Mouse (Mus musculus) lung, postnatal 0 days (tissue): ENCODE data around the gene Hnrnpul2.

Experiments
- CTCF ChIP-seq: IDR thresholded peaks from 2 replicates; pipeline ENCODE4 v1.5.1; 2016; ENCODE audit warnings: antibody characterized with exemption, mild to moderate bottlenecking
- EP300 ChIP-seq: IDR thresholded peaks from 2 replicates; pipeline ENCODE4 v1.6.1; 2016; ENCODE audit warnings: antibody characterized with exemption, mild to moderate bottlenecking, control low read depth

DNA sequence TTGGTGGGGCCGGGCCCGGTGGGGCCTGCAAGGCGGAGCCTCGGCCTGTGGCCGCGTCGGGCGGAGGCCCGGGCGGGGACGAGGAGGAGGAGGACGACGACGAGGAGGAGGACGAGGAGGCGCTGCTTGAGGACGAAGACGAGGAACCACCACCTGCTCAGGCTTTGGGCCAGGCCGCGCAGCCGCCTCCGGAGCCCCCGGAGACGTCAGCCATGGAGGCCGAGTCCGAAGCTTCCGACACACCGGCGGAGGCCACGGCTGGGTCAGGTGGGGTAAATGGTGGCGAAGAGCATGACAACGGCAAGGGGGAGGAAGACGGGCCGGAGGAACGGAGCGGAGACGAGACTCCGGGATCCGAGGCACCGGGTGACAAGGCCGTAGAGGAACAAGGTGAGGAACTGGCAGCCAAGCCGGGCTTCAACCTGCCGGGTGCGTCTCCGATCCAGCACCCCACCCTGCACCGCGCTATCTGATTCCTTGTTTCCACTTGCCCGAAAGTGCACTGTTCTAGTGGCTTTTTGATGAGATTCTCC is 680 bp downstream of the Hnrnpul2 start:
- TF ChIP-seq CTCF (no peak), EP300 (no peak)
